Mouse (Mus musculus) olfactory bulb, adult 2 months (tissue): ENCODE data around the gene Slc47a2.

Experiments used
- CTCF ChIP-seq: fragments of 200-500 bp; IDR thresholded peaks from 2 replicates; pipeline ENCODE4 v1.5.1; 2012; ENCODE audit warnings: low read depth, mild to moderate bottlenecking, low read length, moderate library complexity; ENCODE audit not compliant: insufficient read depth
- POLR2A ChIP-seq: fragments of 200-500 bp; IDR thresholded peaks from 2 replicates; pipeline ENCODE4 v1.6.1; 2012; ENCODE audit warnings: mild to moderate bottlenecking, low read depth, low read length, moderate library complexity; ENCODE audit not compliant: insufficient read depth

DNA sequence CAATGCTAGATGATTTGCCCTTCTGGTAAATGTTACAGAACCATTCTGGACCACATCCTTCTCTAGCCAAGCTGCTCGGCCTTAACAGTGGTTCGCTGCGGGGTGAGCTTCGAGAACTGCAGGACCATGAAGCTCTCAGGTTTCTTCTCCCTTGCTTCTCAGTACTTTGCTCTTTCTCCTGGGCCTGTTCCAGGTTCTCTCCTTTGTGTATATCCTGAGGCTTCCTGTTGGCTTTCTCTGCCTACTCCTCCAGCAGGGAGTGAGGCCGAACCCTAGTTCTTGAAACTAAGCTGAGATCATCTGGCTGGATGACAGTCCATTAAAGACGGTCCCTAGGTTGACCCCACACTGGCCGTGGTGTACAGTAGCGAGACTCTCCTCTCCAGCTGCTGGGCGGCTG, 13.9 kb upstream of the Slc47a2 start:
- TF ChIP-seq POLR2A (no peak), CTCF (no peak)
